Mouse (Mus musculus) kidney, adult 2 months (tissue): ENCODE results near the gene 1700001C02Rik. TPM values are rescaled to one million over a fixed set of nuclear protein-coding genes. Genes with fewer than 3 reads are reported as not detected.
A peak's percentile ranks its signal among the peaks of the same experiment; 100 is the strongest.

Experiments used
- DNase-seq: peaks from one replicate; pipeline ENCODE4 v3.0.0; 2021
- H3K27ac ChIP-seq: fragments of 200-500 bp; 2 replicates; pipeline ENCODE4 v1.5.1; 2012; ENCODE audit warnings: low read depth, low read length, control low read depth, inconsistent platforms; ENCODE audit not compliant: insufficient read depth
- H3K27me3 ChIP-seq: fragments of 200-500 bp; replicated peaks from 2 replicates; pipeline ENCODE4 v1.6.1; 2012; ENCODE audit warnings: mild to moderate bottlenecking, moderate library complexity, low read length, inconsistent platforms; ENCODE audit not compliant: control insufficient read depth, insufficient read depth
- H3K36me3 ChIP-seq: fragments of 200-500 bp; 2 replicates; pipeline ENCODE4 v1.6.1; 2012; ENCODE audit warnings: mild to moderate bottlenecking, moderate library complexity, low read length, inconsistent platforms; ENCODE audit not compliant: control insufficient read depth, insufficient read depth
- H3K4me1 ChIP-seq: fragments of 200-500 bp; 2 replicates; pipeline ENCODE4 v1.6.1; 2011; ENCODE audit warnings: low read length; ENCODE audit not compliant: control insufficient read depth, insufficient read depth
- H3K4me3 ChIP-seq: fragments of 200-500 bp; 2 replicates; pipeline ENCODE4 v1.5.1; 2011; ENCODE audit warnings: mild to moderate bottlenecking, low read depth, low read length, control low read depth; ENCODE audit not compliant: insufficient read depth
- CTCF ChIP-seq: fragments of 200-500 bp; conservative IDR thresholded peaks from 2 replicates; pipeline ENCODE4 v1.5.1; 2011; ENCODE audit warnings: low read depth, mild to moderate bottlenecking, control low read depth, low read length, moderate library complexity, mixed read lengths; ENCODE audit not compliant: insufficient read depth, insufficient read length
- POLR2A ChIP-seq: fragments of 200-500 bp; IDR thresholded peaks from one replicate; pipeline ENCODE4 v1.6.1; 2011; ENCODE audit warnings: low read depth, low read length, control low read depth
- WGBS: fragments of 180-500 bp; shearing (Covaris S2); methylation state at CpG from one replicate; pipeline ENCODE4 v1.1.7; 2018; 5-methylcytosine and 5-hydroxymethylcytosine counted together
- polyA plus RNA-seq: library from polyadenylated mRNA; depleted of rRNA; stranded (reverse); fragments of >200 nt; gene quantifications from 2 replicates; pipeline ENCODE4 v1.2.3, GENCODE M21; 2012

1700001C02Rik gene
- polyA plus RNA-seq, 1 experiment: not detected

DNA sequence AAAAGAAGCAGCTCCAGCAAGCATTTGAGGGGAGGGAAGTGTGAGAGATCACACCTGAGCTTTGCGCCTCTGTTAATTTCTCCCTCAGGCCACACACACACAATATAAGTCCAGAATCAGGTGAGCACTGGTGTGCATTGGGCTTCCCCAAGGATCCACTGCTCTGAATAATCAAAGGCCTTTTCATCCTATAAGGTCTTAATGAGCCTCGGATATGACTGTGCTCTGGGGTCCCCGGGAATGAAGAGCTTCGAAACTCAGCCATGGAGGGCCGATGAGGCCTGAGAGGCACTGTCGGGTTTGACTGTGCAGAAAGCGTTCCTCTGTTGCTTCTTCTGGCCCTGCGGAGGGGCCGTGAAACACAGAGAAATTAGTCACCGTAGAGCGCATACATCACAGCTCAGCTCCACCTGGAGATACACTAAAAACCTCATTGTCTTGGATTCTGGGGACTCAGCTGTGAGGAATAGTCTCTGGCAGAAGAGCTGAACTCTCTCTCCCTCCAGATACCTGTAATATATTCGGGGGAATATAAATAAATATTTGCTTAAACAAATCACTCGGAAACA, 21.4 kb upstream of the 1700001C02Rik start:
- no peak for TF ChIP-seq POLR2A
- TF ChIP-seq CTCF: no peak
- no peak overlapping the region for H3K4me3 ChIP-seq
- H3K27ac ChIP-seq: no peak overlapping the region
- 79% methylated on average over 13 of the region's 13 CpGs for WGBS
- H3K27me3 ChIP-seq: no peaks in the 10 kb centered on the region
- H3K36me3 ChIP-seq: no peaks in the 10 kb centered on the region
- DNase-seq: no peak
- no peaks in the 10 kb centered on the region for H3K4me1 ChIP-seq

DNA sequence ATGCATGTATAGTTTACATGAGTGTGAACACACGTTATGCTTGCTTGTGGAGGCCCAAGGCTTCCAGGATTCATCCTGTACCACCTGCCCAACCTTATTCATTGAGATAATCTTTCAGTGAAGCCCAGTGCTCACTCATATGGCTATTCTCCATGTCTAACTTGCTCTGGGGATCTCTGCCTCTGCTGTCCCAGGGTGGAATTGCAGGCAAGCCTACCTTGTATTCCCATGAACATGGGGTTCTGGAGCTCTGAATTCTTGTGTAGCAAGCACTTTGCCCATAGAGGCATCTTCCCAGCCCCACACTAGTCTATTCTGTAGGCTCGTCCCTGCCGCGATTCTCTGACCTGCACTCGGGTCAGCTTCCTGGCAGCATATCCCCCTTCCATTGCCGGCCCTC, 9.8 kb upstream of the 1700001C02Rik start:
- no peak overlapping the region for H3K4me3 ChIP-seq
- 43% methylated on average over 6 of the region's 6 CpGs for WGBS
- TF ChIP-seq POLR2A: no peak
- peak; percentile 49 for TF ChIP-seq CTCF
- no peak overlapping the region for H3K27ac ChIP-seq
- no peaks in the 10 kb centered on the region for H3K27me3 ChIP-seq
- peak; percentile 7 for DNase-seq
- H3K36me3 ChIP-seq: no peaks in the 10 kb centered on the region
- no peaks in the 10 kb centered on the region for H3K4me1 ChIP-seq

DNA sequence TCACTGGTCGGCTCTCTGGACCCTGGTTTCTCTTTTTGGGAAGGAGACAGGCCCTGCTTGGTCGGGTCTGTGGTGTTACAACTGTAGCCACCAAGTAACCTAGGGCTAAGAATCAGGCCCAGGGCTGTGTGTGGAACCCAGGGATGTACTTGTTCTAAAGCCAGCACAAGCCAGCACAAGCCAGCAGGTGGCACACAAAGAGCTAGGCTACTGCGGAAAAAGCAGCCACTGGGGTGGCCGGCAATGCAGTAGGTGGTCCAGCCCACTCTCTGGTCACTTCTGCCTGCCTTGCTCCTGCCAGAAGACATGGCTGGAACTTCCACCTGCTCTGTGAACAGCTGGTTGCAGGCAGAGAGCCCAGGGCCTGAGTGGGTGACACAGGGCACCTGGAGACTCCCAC, 5.7 kb upstream of the 1700001C02Rik start:
- WGBS: 53% methylated on average over 4 of the region's 4 CpGs
- H3K27me3 ChIP-seq: no peaks in the 10 kb centered on the region
- H3K4me1 ChIP-seq: no peaks in the 10 kb centered on the region
- no peak overlapping the region for H3K27ac ChIP-seq
- TF ChIP-seq POLR2A: no peak
- TF ChIP-seq CTCF: no peak
- no peaks in the 10 kb centered on the region for H3K36me3 ChIP-seq
- DNase-seq: no peak
- no peak overlapping the region for H3K4me3 ChIP-seq

DNA sequence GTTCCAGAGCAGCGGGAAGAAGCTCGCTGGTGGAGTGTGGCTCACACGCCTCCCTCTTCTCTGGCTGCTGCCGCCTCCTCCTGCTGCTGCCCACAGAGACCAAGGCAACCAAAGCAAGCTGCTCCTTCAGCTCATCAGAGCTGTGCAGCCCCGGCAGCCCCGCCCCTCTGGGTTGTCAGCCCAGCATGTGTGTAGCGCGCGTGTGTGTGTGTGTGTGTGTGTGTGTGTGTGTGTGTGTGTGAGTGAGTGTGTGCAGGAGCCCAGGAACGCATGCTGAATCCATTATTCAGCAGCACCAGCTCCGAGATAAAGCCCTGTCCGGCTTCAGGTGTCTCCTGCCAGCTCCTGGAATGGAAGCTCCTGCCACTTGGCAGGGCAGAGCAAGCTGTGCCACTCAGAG, 4.0 kb upstream of the 1700001C02Rik start, which contains the start of gene Otof:
Gene Otof, minus strand, starts transcription at position 112 of the 400 bp plus-strand sequence.
- Histone ChIP-seq H3K27me3 (no peaks in the 10 kb centered on the region), H3K4me3 (no peak within 1 kb of the TSS), H3K36me3 (no peaks in the 10 kb centered on the region), H3K4me1 (no peaks in the 10 kb centered on the region), H3K27ac (no peak within 1 kb of the TSS)
- no peak for DNase-seq
- TF ChIP-seq POLR2A: no peak
- no peak for TF ChIP-seq CTCF
- 20% methylated on average over 12 of the region's 12 CpGs for WGBS

DNA sequence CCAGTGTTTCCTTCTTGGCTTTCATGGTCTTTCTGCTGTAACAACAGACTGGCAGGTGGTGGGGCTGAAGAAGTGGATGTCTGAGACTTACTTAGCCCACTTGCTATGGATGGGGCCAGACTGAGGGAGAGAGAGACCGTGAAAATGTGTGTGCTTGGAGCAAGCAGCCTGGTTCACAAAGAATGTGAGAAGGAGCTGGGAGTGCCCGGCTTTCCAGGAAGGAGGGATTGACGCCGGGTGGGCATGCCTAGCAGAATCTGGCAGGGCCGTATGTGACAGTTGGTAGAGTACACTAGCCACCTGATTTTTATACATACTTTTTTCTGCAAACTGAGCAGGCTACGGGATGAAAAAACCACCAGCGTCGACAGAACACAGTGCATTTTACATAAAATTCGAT, 468 bp downstream of the 1700001C02Rik start:
- Histone ChIP-seq H3K4me3 (no peak overlapping the region), H3K27ac (no peak overlapping the region), H3K36me3 (no peaks in the 10 kb centered on the region), H3K4me1 (no peaks in the 10 kb centered on the region), H3K27me3 (no peaks in the 10 kb centered on the region)
- WGBS: 28% methylated on average over 9 of the region's 9 CpGs
- no peak for TF ChIP-seq POLR2A
- no peak for TF ChIP-seq CTCF
- no peak for DNase-seq

DNA sequence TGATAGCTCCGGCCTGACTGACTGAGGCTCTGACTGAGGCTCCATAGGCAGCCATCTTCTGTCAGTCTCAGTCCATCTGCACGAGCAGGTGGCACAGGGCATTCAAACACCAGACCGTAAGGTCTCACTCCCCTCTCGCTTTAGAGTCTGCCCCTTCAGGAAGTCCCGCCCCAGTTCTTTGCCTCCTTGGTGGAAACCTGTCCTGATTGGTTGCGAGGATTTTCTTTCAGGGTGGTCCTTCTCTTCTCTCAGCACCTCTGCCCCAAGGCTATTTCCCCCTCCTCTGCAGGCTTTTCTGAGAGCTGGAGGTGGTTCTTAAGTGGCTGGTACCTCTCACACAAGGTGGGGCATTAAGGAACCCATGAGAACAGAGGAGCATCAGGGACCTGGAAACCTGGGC, 4.6 kb downstream of the 1700001C02Rik start:
- no peak overlapping the region for H3K27ac ChIP-seq
- WGBS: 77% methylated on average over 6 of the region's 6 CpGs
- no peaks in the 10 kb centered on the region for H3K4me1 ChIP-seq
- no peak overlapping the region for H3K4me3 ChIP-seq
- H3K27me3 ChIP-seq: no peaks in the 10 kb centered on the region
- no peak for DNase-seq
- H3K36me3 ChIP-seq: no peaks in the 10 kb centered on the region
- no peak for TF ChIP-seq CTCF
- TF ChIP-seq POLR2A: no peak

DNA sequence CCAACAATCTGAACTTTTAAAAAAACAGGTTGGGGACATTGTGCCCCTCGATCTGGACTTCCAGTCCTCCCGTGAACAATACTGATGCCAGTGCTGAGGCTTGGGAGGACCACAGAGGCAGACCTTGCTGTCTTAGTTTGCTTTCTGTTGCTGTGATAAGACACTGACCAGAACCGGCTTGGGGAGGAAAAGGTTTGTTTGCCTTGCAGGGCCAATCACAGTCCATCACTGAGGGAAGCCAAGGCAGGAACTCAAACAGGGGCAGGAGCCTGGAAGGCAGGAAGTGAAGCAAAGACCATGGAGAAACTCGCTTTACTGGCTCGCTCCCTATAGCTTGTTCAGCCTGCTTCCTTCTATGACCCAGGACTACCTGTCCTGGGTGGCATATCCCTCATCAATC, 6.3 kb downstream of the 1700001C02Rik start:
- DNase-seq: no peak
- Histone ChIP-seq H3K27ac (no peak overlapping the region), H3K27me3 (no peaks in the 10 kb centered on the region), H3K4me1 (no peaks in the 10 kb centered on the region), H3K36me3 (no peaks in the 10 kb centered on the region), H3K4me3 (no peak overlapping the region)
- WGBS: 64% methylated on average over 5 of the region's 5 CpGs
- TF ChIP-seq POLR2A (no peak), CTCF (no peak)
